Mouse (Mus musculus): ENCODE measurements around the gene Pid1. TPM values are rescaled to one million over a fixed set of nuclear protein-coding genes. Genes with fewer than 3 reads are reported as not detected.

Pid1 gene
- polyA plus RNA-seq, 1 experiment from 2014 or later: 38.9 TPM

- Histone ChIP-seq H3K9ac (replicated peaks) (no peak overlapping the region), H3K4me2 (ENCODE audit: low read depth, low read length) (no peak overlapping the region), H3K36me3 (replicated peaks; ENCODE audit: insufficient read depth, low read length) (no peaks in the 10 kb centered on the region), H3K27me3 (ENCODE audit: insufficient read depth, low read length) (no peaks in the 10 kb centered on the region), H3K4me3 (ENCODE audit: low read depth, low read length) (no peak overlapping the region), H3K9me3 (ENCODE audit: low read length) (no peaks in the 10 kb centered on the region), H3K4me1 (ENCODE audit: insufficient read depth) (no peaks in the 10 kb centered on the region), H3K27ac (ENCODE audit: low read depth) (no peak overlapping the region)
- TF ChIP-seq EP300 (IDR thresholded peaks at IDR 0.05; ENCODE audit: low read depth) (no peak), CTCF (IDR thresholded peaks at IDR 0.05; ENCODE audit: low read depth) (no peak)
- ATAC-seq: no peak
- WGBS (ENCODE audit: insufficient replicate concordance): 63% methylated on average over 2 of the region's 2 CpGs
- no peak for DNase-seq
Measured at GRCm38 (mm10) chr1:84198887-84199286, 165.1 kb downstream of the Pid1 start.

- ATAC-seq (no peak), DNase-seq (no peak)
- Histone ChIP-seq H3K4me3 (ENCODE audit: low read depth, low read length) (no peak overlapping the region), H3K36me3 (replicated peaks; ENCODE audit: insufficient read depth, low read length) (no peaks in the 10 kb centered on the region), H3K9me3 (ENCODE audit: low read length) (no peaks in the 10 kb centered on the region), H3K4me1 (ENCODE audit: insufficient read depth) (peaks cover 19% of the 10 kb centered on the region), H3K27me3 (ENCODE audit: insufficient read depth, low read length) (no peaks in the 10 kb centered on the region), H3K4me2 (ENCODE audit: low read depth, low read length) (no peak overlapping the region), H3K9ac (replicated peaks) (no peak overlapping the region), H3K27ac (ENCODE audit: low read depth) (no peak overlapping the region)
- no peak for TF ChIP-seq CTCF (IDR thresholded peaks at IDR 0.05; ENCODE audit: low read depth)
- TF ChIP-seq EP300 (IDR thresholded peaks at IDR 0.05; ENCODE audit: low read depth): no peak
Measured at GRCm38 (mm10) chr1:84192167-84192566, 171.8 kb downstream of the Pid1 start.

- Histone ChIP-seq H3K36me3 (replicated peaks; ENCODE audit: insufficient read depth, low read length) (no peaks in the 10 kb centered on the region), H3K27me3 (ENCODE audit: insufficient read depth, low read length) (no peaks in the 10 kb centered on the region), H3K4me3 (ENCODE audit: low read depth, low read length) (no peak overlapping the region), H3K27ac (ENCODE audit: low read depth) (no peak overlapping the region), H3K4me1 (ENCODE audit: insufficient read depth) (peaks cover 19% of the 10 kb centered on the region), H3K9ac (replicated peaks) (no peak overlapping the region), H3K9me3 (ENCODE audit: low read length) (no peaks in the 10 kb centered on the region), H3K4me2 (ENCODE audit: low read depth, low read length) (no peak overlapping the region)
- WGBS (ENCODE audit: insufficient replicate concordance): 66% methylated on average over 5 of the region's 5 CpGs
- TF ChIP-seq CTCF (IDR thresholded peaks at IDR 0.05; ENCODE audit: low read depth) (no peak), EP300 (IDR thresholded peaks at IDR 0.05; ENCODE audit: low read depth) (no peak)
- no peak for ATAC-seq
- no peak for DNase-seq
Measured at GRCm38 (mm10) chr1:84189446-84189845, 174.5 kb downstream of the Pid1 start.

GRCm38 (mm10) chr1:84186756-84187437, 177.1 kb downstream of the Pid1 start:
- H3K27ac ChIP-seq (ENCODE audit: low read depth): no peak overlapping the region
- no peaks in the 10 kb centered on the region for H3K36me3 ChIP-seq (replicated peaks; ENCODE audit: insufficient read depth, low read length)
- H3K4me1 ChIP-seq (ENCODE audit: insufficient read depth): peaks cover 16% of the 10 kb centered on the region
- no peaks in the 10 kb centered on the region for H3K27me3 ChIP-seq (ENCODE audit: insufficient read depth, low read length)
- DNase-seq (no peak), ATAC-seq (no peak)
- H3K9me3 ChIP-seq (ENCODE audit: low read length): no peaks in the 10 kb centered on the region
- H3K9ac ChIP-seq (replicated peaks): no peak overlapping the region
- no peak overlapping the region for H3K4me2 ChIP-seq (ENCODE audit: low read depth, low read length)
- TF ChIP-seq EP300 (IDR thresholded peaks at IDR 0.05; ENCODE audit: low read depth): no peak
- whole genome bisulfite sequencing (ENCODE audit: insufficient replicate concordance): 69% methylated on average over 4 of the region's 4 CpGs
- no peak overlapping the region for H3K4me3 ChIP-seq (ENCODE audit: low read depth, low read length)

- H3K9ac ChIP-seq (replicated peaks): no peak overlapping the region
- H3K9me3 ChIP-seq (ENCODE audit: low read length): no peaks in the 10 kb centered on the region
- DNase-seq (no peak), ATAC-seq (no peak)
- no peaks in the 10 kb centered on the region for H3K4me1 ChIP-seq (ENCODE audit: insufficient read depth)
- H3K27ac ChIP-seq (ENCODE audit: low read depth): no peak overlapping the region
- H3K4me3 ChIP-seq (ENCODE audit: low read depth, low read length): no peak overlapping the region
- WGBS (ENCODE audit: insufficient replicate concordance): 71% methylated on average over 1 of the region's 1 CpGs
- H3K36me3 ChIP-seq (replicated peaks; ENCODE audit: insufficient read depth, low read length): peaks cover 2% of the 10 kb centered on the region; the same call in 1 of the 2 replicates
- TF ChIP-seq CTCF (IDR thresholded peaks at IDR 0.05; ENCODE audit: low read depth) (no peak), EP300 (IDR thresholded peaks at IDR 0.05; ENCODE audit: low read depth) (no peak)
- no peaks in the 10 kb centered on the region for H3K27me3 ChIP-seq (ENCODE audit: insufficient read depth, low read length)
- no peak overlapping the region for H3K4me2 ChIP-seq (ENCODE audit: low read depth, low read length)
Measured at GRCm38 (mm10) chr1:84177696-84178095, 186.3 kb downstream of the Pid1 start.

GRCm38 (mm10) chr1:84177033-84177432, 186.9 kb downstream of the Pid1 start:
- Histone ChIP-seq H3K27ac (ENCODE audit: low read depth) (no peak overlapping the region), H3K27me3 (ENCODE audit: insufficient read depth, low read length) (no peaks in the 10 kb centered on the region), H3K4me2 (ENCODE audit: low read depth, low read length) (no peak overlapping the region), H3K4me1 (ENCODE audit: insufficient read depth) (no peaks in the 10 kb centered on the region), H3K36me3 (replicated peaks; ENCODE audit: insufficient read depth, low read length) (peaks cover 2% of the 10 kb centered on the region; the same call in 1 of the 2 replicates), H3K4me3 (ENCODE audit: low read depth, low read length) (no peak overlapping the region), H3K9me3 (ENCODE audit: low read length) (no peaks in the 10 kb centered on the region), H3K9ac (replicated peaks) (no peak overlapping the region)
- no peak for DNase-seq
- WGBS (ENCODE audit: insufficient replicate concordance): 46% methylated on average over 2 of the region's 2 CpGs
- no peak for ATAC-seq
- TF ChIP-seq CTCF (IDR thresholded peaks at IDR 0.05; ENCODE audit: low read depth) (no peak), EP300 (IDR thresholded peaks at IDR 0.05; ENCODE audit: low read depth) (no peak)

All from liver, postnatal 0 days (tissue).